Mouse (Mus musculus) hindbrain, embryonic 15.5 days (tissue): Measurements from ENCODE around the gene Brpf1. TPM values are rescaled to one million over a fixed set of nuclear protein-coding genes. Genes with fewer than 3 reads are reported as not detected.

ENCODE experiments used
- ATAC-seq: fragments of 200-750 bp; cut with Nextera tagmentation; 2 replicates; pipeline ENCODE4 v1.8.0; 2017; ENCODE audit warnings: low read depth, moderate number of reproducible peaks, moderate TSS enrichment; ENCODE audit not compliant: low FRiP score
- H3K27ac ChIP-seq: fragments of 300-500 bp; sonication (generic); replicated peaks from 2 replicates; pipeline ENCODE4 v1.5.1; 2015; ENCODE audit warnings: mild to moderate bottlenecking, inconsistent platforms
- H3K27me3 ChIP-seq: fragments of 300-500 bp; sonication (generic); 2 replicates; pipeline ENCODE4 v1.6.1; 2015; ENCODE audit warnings: control low read depth, inconsistent platforms
- H3K36me3 ChIP-seq: fragments of 300-500 bp; sonication (generic); 2 replicates; pipeline ENCODE4 v1.6.1; 2015; ENCODE audit warnings: control low read depth, inconsistent platforms
- H3K4me1 ChIP-seq: fragments of 300-500 bp; sonication (generic); replicated peaks from 2 replicates; pipeline ENCODE4 v1.6.1; 2015; ENCODE audit warnings: control low read depth, inconsistent platforms
- H3K4me2 ChIP-seq: fragments of 300-500 bp; sonication (generic); 2 replicates; pipeline ENCODE4 v1.6.1; 2015; ENCODE audit warnings: moderate library complexity, mild to moderate bottlenecking, inconsistent platforms
- H3K4me3 ChIP-seq: fragments of 300-500 bp; sonication (generic); 2 replicates; pipeline ENCODE4 v1.5.1; 2015; ENCODE audit warnings: mild to moderate bottlenecking, inconsistent platforms
- H3K9ac ChIP-seq: fragments of 300-500 bp; sonication (generic); 2 replicates; pipeline ENCODE4 v1.6.1; 2015; ENCODE audit warnings: inconsistent platforms
- H3K9me3 ChIP-seq: fragments of 300-500 bp; sonication (generic); 2 replicates; pipeline ENCODE4 v1.6.1; 2016; ENCODE audit warnings: control low read depth, inconsistent platforms
- WGBS: fragments of 180-500 bp; shearing (Covaris S2); methylation state at CpG from one replicate; pipeline ENCODE4 v1.1.7; 2015; 5-methylcytosine and 5-hydroxymethylcytosine counted together
- polyA plus RNA-seq: library from polyadenylated mRNA; unstranded; fragments of >200 nt; fragmentation: Nextera tagmentation; extraction: Ambion mirVana; gene quantifications from 2 replicates; pipeline ENCODE4 v1.2.1, GENCODE M21; 2015

Gene Brpf1
- polyA plus RNA-seq = 16.3 and 17.1 TPM in 2 replicates

GRCm38 (mm10) chr6:113306986-113307349 lies at the start of gene Brpf1:
TSS of gene Brpf1 (plus strand) at chr6:113307137.
- peak within 1 kb of the TSS; percentile 87 for H3K9ac ChIP-seq
- no peaks in the 10 kb centered on the region for H3K9me3 ChIP-seq
- peak within 1 kb of the TSS; percentile 98 for H3K4me2 ChIP-seq
- H3K36me3 ChIP-seq = peaks cover 4% of the 10 kb centered on the region
- ATAC-seq = peak; percentile 46
- peaks cover 27% of the 10 kb centered on the region for H3K4me1 ChIP-seq
- peak within 1 kb of the TSS; percentile 99 for H3K27ac ChIP-seq
- under 1% methylated on average over 32 of the region's 32 CpGs for WGBS
- no peaks in the 10 kb centered on the region for H3K27me3 ChIP-seq
- peak within 1 kb of the TSS; percentile 74 for H3K4me3 ChIP-seq

DNA sequence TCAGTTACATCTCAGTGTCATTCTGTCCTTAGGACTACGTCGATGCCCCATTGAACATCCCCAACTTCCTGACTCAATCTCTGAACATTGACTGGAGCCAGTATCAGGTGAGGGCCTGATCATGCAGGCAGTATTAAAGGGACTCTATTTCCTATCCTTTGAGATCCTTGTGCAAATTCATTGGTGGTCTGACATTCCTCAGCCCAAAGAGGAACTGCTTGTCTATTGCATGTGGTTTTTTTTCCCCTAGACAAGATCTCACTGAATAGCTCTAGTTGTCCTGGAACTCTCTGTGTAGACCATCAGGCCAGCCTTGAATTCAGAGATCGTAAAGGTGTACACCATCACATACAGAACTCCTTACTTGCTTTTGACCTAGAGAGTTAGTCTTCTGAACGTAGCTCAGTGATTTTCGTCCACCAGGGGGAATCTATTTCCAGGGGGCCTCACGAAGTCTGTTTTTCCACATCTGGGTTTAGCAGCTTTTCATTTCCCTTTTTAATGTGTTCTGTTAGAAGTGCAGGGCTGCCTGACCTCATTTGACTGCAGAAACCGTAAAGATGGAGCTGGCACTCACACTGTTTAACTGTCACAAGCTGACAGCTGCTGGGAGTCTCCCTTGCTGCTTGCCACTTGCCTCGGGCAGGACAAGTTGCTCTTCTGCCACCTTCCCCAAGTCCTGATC lies 45.6 kb upstream of the Brpf1 start:
- Histone ChIP-seq H3K4me1 (no peaks in the 10 kb centered on the region), H3K36me3 (peaks cover 65% of the 10 kb centered on the region), H3K9me3 (no peaks in the 10 kb centered on the region), H3K9ac (no peak overlapping the region), H3K27me3 (no peaks in the 10 kb centered on the region), H3K27ac (no peak overlapping the region), H3K4me3 (no peak overlapping the region), H3K4me2 (no peak overlapping the region)
- WGBS = 90% methylated on average over 8 of the region's 8 CpGs
- no peak for ATAC-seq

DNA sequence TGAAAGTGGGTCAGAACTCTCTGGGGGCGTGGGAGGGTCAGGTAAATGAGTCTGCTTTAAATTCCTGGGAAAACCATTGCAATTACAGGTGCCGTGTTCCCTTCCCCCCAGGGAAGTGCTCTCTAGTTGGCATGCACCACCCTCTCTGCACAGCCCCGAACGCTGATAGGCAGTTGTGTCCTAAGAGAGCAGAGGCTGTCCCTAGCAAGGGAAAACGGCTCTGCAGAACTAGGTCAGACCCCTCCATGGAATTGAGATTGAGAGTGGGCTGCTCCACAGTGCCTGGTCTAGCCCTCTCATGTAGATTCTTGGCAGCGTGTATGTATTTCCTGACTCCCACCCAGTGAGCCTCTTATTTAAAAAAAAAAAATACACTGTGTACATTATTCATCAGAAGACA lies 43.4 kb upstream of the Brpf1 start:
- Histone ChIP-seq H3K9ac (no peak overlapping the region), H3K4me1 (no peaks in the 10 kb centered on the region), H3K4me3 (no peak overlapping the region), H3K4me2 (no peak overlapping the region), H3K36me3 (peaks cover 69% of the 10 kb centered on the region), H3K27ac (peak overlapping the region; percentile 51; the same call in 1 of the 2 replicates), H3K9me3 (no peaks in the 10 kb centered on the region), H3K27me3 (no peaks in the 10 kb centered on the region)
- WGBS = 88% methylated on average over 6 of the region's 6 CpGs
- ATAC-seq = peak; percentile 82

DNA sequence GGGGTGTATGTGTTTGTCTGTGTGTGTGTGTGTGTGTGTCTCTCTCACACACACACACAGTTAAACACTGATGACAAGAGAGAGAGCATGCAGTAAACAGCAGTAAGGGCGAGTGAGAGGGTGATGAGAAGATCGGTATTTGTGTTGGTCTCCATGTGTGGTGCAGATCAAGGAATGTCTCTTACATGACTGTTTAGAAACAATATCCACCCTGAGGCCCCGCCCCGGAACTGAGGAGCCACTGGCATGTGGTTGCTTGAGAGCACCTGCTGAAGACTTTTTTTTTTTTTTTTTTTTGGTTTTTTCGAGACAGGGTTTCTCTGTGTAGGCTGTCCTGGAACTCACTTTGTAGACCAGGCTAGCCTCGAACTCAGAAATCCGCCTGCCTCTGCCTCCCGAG lies 42.5 kb upstream of the Brpf1 start:
- Histone ChIP-seq H3K36me3 (peaks cover 71% of the 10 kb centered on the region), H3K4me1 (no peaks in the 10 kb centered on the region), H3K4me2 (no peak overlapping the region), H3K27ac (no peak overlapping the region; the same call in 1 of the 2 replicates), H3K9ac (no peak overlapping the region), H3K27me3 (no peaks in the 10 kb centered on the region), H3K9me3 (no peaks in the 10 kb centered on the region), H3K4me3 (no peak overlapping the region)
- WGBS = 98% methylated on average over 8 of the region's 8 CpGs
- no peak for ATAC-seq

GRCm38 (mm10) chr6:113266996-113267655 lies 39.8 kb upstream of the Brpf1 start:
- no peak overlapping the region for H3K4me2 ChIP-seq
- no peak overlapping the region for H3K27ac ChIP-seq
- H3K9me3 ChIP-seq = no peaks in the 10 kb centered on the region
- peaks cover 72% of the 10 kb centered on the region for H3K36me3 ChIP-seq
- no peak overlapping the region for H3K9ac ChIP-seq
- no peaks in the 10 kb centered on the region for H3K27me3 ChIP-seq
- 84% methylated on average over 7 of the region's 7 CpGs for WGBS
- no peak overlapping the region for H3K4me3 ChIP-seq
- ATAC-seq = no peak
- H3K4me1 ChIP-seq = no peaks in the 10 kb centered on the region

DNA sequence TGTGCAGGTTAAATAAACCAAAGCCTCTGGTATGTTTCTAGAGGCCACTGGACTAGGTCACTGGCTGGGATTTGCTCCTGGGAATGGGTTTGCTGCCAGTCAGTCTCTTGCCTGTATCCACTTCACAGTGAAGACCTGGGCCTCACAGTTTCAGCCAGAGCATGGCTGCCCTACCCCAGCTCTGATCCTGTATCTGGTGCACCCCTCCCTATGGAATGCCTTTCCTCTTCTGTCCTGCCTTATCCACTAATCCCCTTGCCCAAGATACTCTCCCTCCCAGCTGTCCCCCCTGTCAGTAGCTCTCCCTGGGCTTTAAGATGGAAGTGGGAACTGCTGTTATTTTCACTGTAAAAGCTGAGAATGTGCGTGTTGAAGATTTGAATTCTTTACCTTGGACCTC lies 38.9 kb upstream of the Brpf1 start:
- Histone ChIP-seq H3K27me3 (no peaks in the 10 kb centered on the region), H3K36me3 (peaks cover 71% of the 10 kb centered on the region), H3K27ac (no peak overlapping the region), H3K9me3 (no peaks in the 10 kb centered on the region), H3K9ac (no peak overlapping the region), H3K4me1 (no peaks in the 10 kb centered on the region), H3K4me3 (no peak overlapping the region), H3K4me2 (no peak overlapping the region)
- 93% methylated on average over 1 of the region's 1 CpGs for WGBS
- ATAC-seq = no peak

DNA sequence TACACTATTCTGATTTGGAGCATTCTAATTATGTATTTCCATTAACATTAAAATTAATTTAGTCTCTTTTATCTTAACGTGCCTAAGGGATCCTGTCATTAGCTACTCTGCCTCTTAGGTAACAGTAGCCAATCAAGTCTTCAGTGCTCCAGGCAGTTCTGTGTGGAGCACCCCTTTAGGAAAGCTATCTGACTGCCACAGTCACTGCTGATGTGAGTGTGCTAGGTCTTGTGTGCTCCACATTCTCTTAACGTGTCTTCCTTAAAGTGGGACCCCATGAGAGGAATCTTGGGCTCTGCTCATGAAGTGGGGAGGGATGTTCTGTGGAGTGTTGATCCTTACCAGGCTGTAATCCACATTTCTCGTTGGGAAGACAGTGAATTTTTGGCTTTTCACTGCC lies 34.6 kb upstream of the Brpf1 start:
- no peak for ATAC-seq
- H3K9ac ChIP-seq = no peak overlapping the region
- H3K4me1 ChIP-seq = no peaks in the 10 kb centered on the region
- no peaks in the 10 kb centered on the region for H3K27me3 ChIP-seq
- H3K4me3 ChIP-seq = no peak overlapping the region
- WGBS = 82% methylated on average over 3 of the region's 3 CpGs
- H3K4me2 ChIP-seq = no peak overlapping the region
- no peaks in the 10 kb centered on the region for H3K9me3 ChIP-seq
- peaks cover 58% of the 10 kb centered on the region for H3K36me3 ChIP-seq
- no peak overlapping the region for H3K27ac ChIP-seq

DNA sequence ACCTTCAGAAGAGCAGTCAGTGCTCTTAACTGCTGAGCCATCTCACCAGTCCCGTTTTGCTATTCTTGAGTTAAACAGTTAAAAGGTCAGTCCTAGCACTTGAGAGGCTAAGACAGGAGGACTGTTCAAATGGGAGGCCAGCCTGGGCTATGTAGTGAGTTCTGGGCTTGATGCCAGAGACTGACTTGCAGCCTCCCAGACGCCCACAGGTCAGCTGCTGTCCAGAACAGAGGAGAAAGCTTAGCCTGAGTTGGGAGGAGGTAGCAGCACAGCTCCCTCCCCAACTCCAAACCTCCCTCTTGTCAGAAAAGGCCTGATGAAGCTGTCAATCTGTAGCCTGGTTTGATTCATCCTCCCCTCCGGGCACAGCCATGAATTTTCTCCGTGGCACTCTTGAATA lies 30.1 kb upstream of the Brpf1 start:
- Histone ChIP-seq H3K27me3 (peaks cover 8% of the 10 kb centered on the region), H3K4me2 (no peak overlapping the region), H3K9ac (no peak overlapping the region), H3K4me3 (no peak overlapping the region), H3K27ac (no peak overlapping the region), H3K9me3 (no peaks in the 10 kb centered on the region), H3K36me3 (peaks cover 33% of the 10 kb centered on the region), H3K4me1 (peaks cover 3% of the 10 kb centered on the region)
- 71% methylated on average over 4 of the region's 4 CpGs for WGBS
- no peak for ATAC-seq

GRCm38 (mm10) chr6:113281676-113282075 lies 25.3 kb upstream of the Brpf1 start:
- no peak overlapping the region for H3K27ac ChIP-seq
- H3K27me3 ChIP-seq = peaks cover 36% of the 10 kb centered on the region
- peak; percentile 53; the same call in 1 of the 2 replicates for ATAC-seq
- peaks cover 16% of the 10 kb centered on the region for H3K4me1 ChIP-seq
- H3K36me3 ChIP-seq = peaks cover 13% of the 10 kb centered on the region; the same call in 1 of the 2 replicates
- peak overlapping the region; percentile 43 for H3K4me3 ChIP-seq
- 59% methylated on average over 6 of the region's 6 CpGs for WGBS
- no peaks in the 10 kb centered on the region for H3K9me3 ChIP-seq
- H3K9ac ChIP-seq = peak overlapping the region; percentile 55
- peak overlapping the region; percentile 89 for H3K4me2 ChIP-seq

DNA sequence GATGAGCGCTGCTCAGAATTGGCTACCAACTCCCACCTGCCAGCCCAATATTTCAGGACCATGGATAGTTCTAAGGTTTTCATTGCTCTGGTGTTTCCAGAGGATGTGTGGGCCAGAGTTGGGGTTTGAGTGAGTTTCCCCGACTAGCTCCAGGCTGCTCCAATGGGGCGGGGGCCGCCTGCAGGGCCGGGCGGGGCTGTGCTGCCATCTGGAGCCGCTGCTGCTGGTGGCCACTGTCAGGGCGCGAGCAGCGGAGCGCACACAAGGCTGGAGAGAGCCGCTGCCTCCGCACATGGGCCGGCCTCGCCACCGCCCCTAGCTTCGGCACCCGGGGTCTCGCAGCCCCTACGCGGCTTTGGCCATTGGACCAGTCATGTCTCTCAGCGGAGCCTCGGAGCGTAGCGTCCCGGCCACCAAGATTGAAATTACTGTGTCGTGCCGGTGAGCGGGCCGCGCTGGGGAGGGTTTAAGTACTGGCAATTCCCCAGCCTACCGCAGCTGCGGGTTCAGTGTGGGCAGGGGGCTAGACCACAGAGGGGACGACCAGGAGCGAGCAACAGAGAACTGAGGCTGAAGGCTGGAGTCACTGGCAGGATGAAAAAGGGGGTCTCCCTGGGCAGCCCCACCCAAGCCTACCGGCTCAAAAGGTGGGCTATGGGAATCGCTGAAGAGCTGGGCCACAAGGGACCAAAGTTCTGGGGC lies 24.7 kb upstream of the Brpf1 start, which contains the start of gene Cpne9:
Cpne9 (plus strand) TSS at position 207 of the 702 bp plus-strand sequence.
- Histone ChIP-seq H3K9ac (peak within 1 kb of the TSS; percentile 55), H3K27me3 (peaks cover 36% of the 10 kb centered on the region), H3K36me3 (peaks cover 13% of the 10 kb centered on the region; the same call in 1 of the 2 replicates), H3K9me3 (no peaks in the 10 kb centered on the region), H3K4me3 (peak within 1 kb of the TSS; percentile 43), H3K27ac (no peak within 1 kb of the TSS), H3K4me2 (peak within 1 kb of the TSS; percentile 89), H3K4me1 (peaks cover 16% of the 10 kb centered on the region)
- peak; percentile 81 for ATAC-seq
- WGBS = 1% methylated on average over 37 of the region's 37 CpGs

- Histone ChIP-seq H3K9me3 (no peaks in the 10 kb centered on the region), H3K4me3 (peak overlapping the region; percentile 43), H3K27ac (no peak overlapping the region), H3K36me3 (peaks cover 13% of the 10 kb centered on the region; the same call in 1 of the 2 replicates), H3K4me1 (peaks cover 16% of the 10 kb centered on the region), H3K4me2 (peak overlapping the region; percentile 89), H3K9ac (no peak overlapping the region), H3K27me3 (peaks cover 36% of the 10 kb centered on the region)
- peak; percentile 40; the same call in 1 of the 2 replicates for ATAC-seq
- 2% methylated on average over 19 of the region's 22 CpGs for WGBS
Measured at GRCm38 (mm10) chr6:113282969-113283368, 24.0 kb upstream of the Brpf1 start.

GRCm38 (mm10) chr6:113283500-113283899 lies 23.4 kb upstream of the Brpf1 start:
- 6% methylated on average over 6 of the region's 6 CpGs for WGBS
- H3K27ac ChIP-seq = no peak overlapping the region
- peaks cover 16% of the 10 kb centered on the region for H3K4me1 ChIP-seq
- peaks cover 13% of the 10 kb centered on the region; the same call in 1 of the 2 replicates for H3K36me3 ChIP-seq
- no peaks in the 10 kb centered on the region for H3K9me3 ChIP-seq
- peaks cover 36% of the 10 kb centered on the region for H3K27me3 ChIP-seq
- peak; percentile 11; the same call in 1 of the 2 replicates for ATAC-seq
- peak overlapping the region; percentile 89 for H3K4me2 ChIP-seq
- no peak overlapping the region for H3K9ac ChIP-seq
- peak overlapping the region; percentile 43 for H3K4me3 ChIP-seq
